8 mouse cellular contexts compared by ENCODE assay signal in genomic region chr10:79533126-79533911, GRCm38 (mm10). TPM values are rescaled to one million over a fixed set of nuclear protein-coding genes. Genes with fewer than 3 reads are reported as not detected.
DNase-seq lines count a peak whose midpoint lies in the region; ATAC-seq and TF ChIP-seq lines count a peak whose summit lies in the region.

Gene Plpp2, minus strand, starts transcription at chr10:79533796.

- peaks cover 14% of the 10 kb centered on the region for H3K27me3 ChIP-seq in heart, embryonic 13.5 days (replicated peaks)
- no peaks in the 10 kb centered on the region for H3K27me3 ChIP-seq in kidney, embryonic 16.5 days (ENCODE audit: insufficient read depth, low read length)
- no peaks in the 10 kb centered on the region for H3K27me3 ChIP-seq in liver, embryonic 14.5 days (ENCODE audit: control insufficient read depth, insufficient read depth, low read length)
- H3K27me3 ChIP-seq in stomach, embryonic 15.5 days (replicated peaks) = no peaks in the 10 kb centered on the region

- no peaks in the 10 kb centered on the region for H3K9me3 ChIP-seq in heart, embryonic 13.5 days
- H3K9me3 ChIP-seq in kidney, embryonic 16.5 days (ENCODE audit: low read length) = no peaks in the 10 kb centered on the region
- no peaks in the 10 kb centered on the region for H3K9me3 ChIP-seq in liver, embryonic 14.5 days (ENCODE audit: control insufficient read depth, low read length)
- H3K9me3 ChIP-seq in stomach, embryonic 15.5 days = no peaks in the 10 kb centered on the region

- TF ChIP-seq EP300 in liver, embryonic 14.5 days (IDR thresholded peaks at IDR 0.05; ENCODE audit: low read depth) = no peak

- peak; percentile 51; the same call in 1 of the 2 replicates for ATAC-seq in heart, embryonic 13.5 days (ENCODE audit: extremely low read depth, insufficient number of reproducible peaks, low FRiP score, low TSS enrichment)
- peak; percentile 88 for ATAC-seq in kidney, embryonic 16.5 days (ENCODE audit: low FRiP score, low TSS enrichment)
- peak; percentile 84 for ATAC-seq in liver, embryonic 14.5 days (ENCODE audit: insufficient read depth)
- ATAC-seq in stomach, embryonic 15.5 days (ENCODE audit: insufficient read depth, low FRiP score, low read depth) = peak; percentile 86

- H3K36me3 ChIP-seq in heart, embryonic 13.5 days = peaks cover 18% of the 10 kb centered on the region; the same call in 1 of the 2 replicates
- H3K36me3 ChIP-seq in kidney, embryonic 16.5 days (ENCODE audit: insufficient read depth, low read length) = peaks cover 3% of the 10 kb centered on the region; the same call in 1 of the 2 replicates
- H3K36me3 ChIP-seq in liver, embryonic 14.5 days (replicated peaks; ENCODE audit: control insufficient read depth, insufficient read depth, low read depth) = no peaks in the 10 kb centered on the region
- 0 out of 2 replicates have a peak, but pooled peaks cover 1% of the 10 kb centered on the region for H3K36me3 ChIP-seq in stomach, embryonic 15.5 days

- H3K4me2 ChIP-seq in heart, embryonic 13.5 days = peak within 1 kb of the TSS; percentile 99
- peak within 1 kb of the TSS; percentile 92 for H3K4me2 ChIP-seq in kidney, embryonic 16.5 days (replicated peaks; ENCODE audit: low read depth, low read length)
- H3K4me2 ChIP-seq in liver, embryonic 14.5 days (ENCODE audit: low read depth) = peak within 1 kb of the TSS; percentile 86
- peak within 1 kb of the TSS; percentile 94 for H3K4me2 ChIP-seq in stomach, embryonic 15.5 days

- WGBS in heart, embryonic 13.5 days = under 1% methylated on average over 52 of the region's 52 CpGs
- WGBS in kidney, embryonic 16.5 days = under 1% methylated on average over 50 of the region's 52 CpGs
- under 1% methylated on average over 52 of the region's 52 CpGs for WGBS in liver, embryonic 14.5 days (ENCODE audit: insufficient replicate concordance)
- under 1% methylated on average over 50 of the region's 52 CpGs for WGBS in stomach, embryonic 15.5 days

- no peaks in the 10 kb centered on the region for H3K4me1 ChIP-seq in embryonic fibroblast, embryonic 13.5 days (ENCODE audit: control insufficient read depth, insufficient read depth, low read length)
- H3K4me1 ChIP-seq in heart, embryonic 13.5 days = peaks cover 10% of the 10 kb centered on the region
- peaks cover 8% of the 10 kb centered on the region; the same call in 1 of the 2 replicates for H3K4me1 ChIP-seq in kidney, embryonic 16.5 days (ENCODE audit: insufficient read depth, low read length)
- peaks cover 0 to 4% of the 10 kb centered on the region in 2 experiments; a peak in 3 of 4 replicates for H3K4me1 ChIP-seq in liver, embryonic 14.5 days (replicated peaks; ENCODE audit: control insufficient read depth in 2 of 2, insufficient read depth in 2 of 2, low read length in 1 of 2)
- peaks cover 16% of the 10 kb centered on the region; the same call in 1 of the 2 replicates for H3K4me1 ChIP-seq in stomach, embryonic 15.5 days

- peak; percentile 67 for DNase-seq in CD4-positive helper T cell, adult 2 months (ENCODE audit: low read depth, low spot score)
- DNase-seq in brain, adult 2 months (ENCODE audit: low read depth, low spot score) = peak; percentile 72
- DNase-seq in liver, embryonic 14.5 days (ENCODE audit: low read depth in 3 of 3, low spot score in 3 of 3) = peak; percentile 50 to 56 (median 56)
- peak; percentile 54 for DNase-seq in naive thymus-derived CD4-positive, alpha-beta T cell, adult 2 months (ENCODE audit: low read depth)

- H3K27ac ChIP-seq in embryonic fibroblast, embryonic 13.5 days (ENCODE audit: insufficient read depth, low read length) = no peak within 1 kb of the TSS
- no peak within 1 kb of the TSS; the same call in 1 of the 2 replicates for H3K27ac ChIP-seq in heart, embryonic 13.5 days (replicated peaks)
- peak within 1 kb of the TSS; percentile 87 for H3K27ac ChIP-seq in kidney, embryonic 16.5 days (ENCODE audit: low read length)
- H3K27ac ChIP-seq in liver, embryonic 14.5 days = no peak within 1 kb of the TSS
- H3K27ac ChIP-seq in stomach, embryonic 15.5 days = peak within 1 kb of the TSS; percentile 89

- TF ChIP-seq CTCF in embryonic fibroblast, embryonic 13.5 days (IDR thresholded peaks at IDR 0.05; ENCODE audit: borderline replicate concordance, insufficient read depth, low read length) = peak; percentile 45; the same call in 1 of the 2 replicates
- TF ChIP-seq CTCF in liver, embryonic 14.5 days (IDR thresholded peaks at IDR 0.05; ENCODE audit: low read depth) = peak; percentile 81

- H3K9ac ChIP-seq in heart, embryonic 13.5 days = peak within 1 kb of the TSS; percentile 83
- H3K9ac ChIP-seq in kidney, embryonic 16.5 days (replicated peaks; ENCODE audit: low read length) = peak within 1 kb of the TSS; percentile 73
- H3K9ac ChIP-seq in liver, embryonic 14.5 days (replicated peaks) = peak within 1 kb of the TSS; percentile 62
- peak within 1 kb of the TSS; percentile 30; the same call in 1 of the 2 replicates for H3K9ac ChIP-seq in stomach, embryonic 15.5 days

- H3K4me3 ChIP-seq in embryonic fibroblast, embryonic 13.5 days (ENCODE audit: insufficient read depth, low read length) = peak within 1 kb of the TSS; percentile 52
- H3K4me3 ChIP-seq in heart, embryonic 13.5 days = peak within 1 kb of the TSS; percentile 72
- H3K4me3 ChIP-seq in kidney, embryonic 16.5 days (ENCODE audit: low read length) = peak within 1 kb of the TSS; percentile 66
- peak within 1 kb of the TSS; percentile 59 to 60 for H3K4me3 ChIP-seq in liver, embryonic 14.5 days (ENCODE audit: insufficient read depth in 1 of 2, low read depth in 2 of 2, low read length in 2 of 2)
- peak within 1 kb of the TSS; percentile 53 for H3K4me3 ChIP-seq in stomach, embryonic 15.5 days (replicated peaks)

- peak; percentile 60 for TF ChIP-seq POLR2A in embryonic fibroblast, embryonic 13.5 days (IDR thresholded peaks at IDR 0.05; ENCODE audit: low read depth, low read length)

RNA-seq across cellular contexts. Expression of gene Plpp2, which starts in this region (rescaled TPM):
- 23.5 and 39.4 TPM in 2 replicates for polyA plus RNA-seq in embryonic fibroblast, embryonic 13.5 days (2011; ENCODE audit: insufficient read length, low read depth, missing spikeins)
- polyA plus RNA-seq in heart, embryonic 13.5 days (2015; fragmentation: Nextera tagmentation; extraction: Ambion mirVana) = 10.9 and 13.1 TPM in 2 replicates
- 53.6 and 58.1 TPM in 2 replicates for polyA plus RNA-seq in kidney, embryonic 16.5 days (2015; fragmentation: Nextera tagmentation; extraction: Ambion mirVana)
- polyA plus RNA-seq in liver, embryonic 14.5 days (2012; rRNA removed) = 10.0 and 11.3 TPM in 2 replicates
- 19.0 and 20.7 TPM in 2 replicates for polyA plus RNA-seq in liver, embryonic 14.5 days (2014; fragmentation: Nextera tagmentation; extraction: Ambion mirVana)
- 69.7 and 70.6 TPM in 2 replicates for polyA plus RNA-seq in stomach, embryonic 15.5 days (2015; fragmentation: Nextera tagmentation; extraction: Ambion mirVana)

Comparison
In these comparisons a context has a peak if more than half of its experiments do, and no peak if none do; other contexts are left out.
1. H3K27ac ChIP-seq: peak in kidney, embryonic 16.5 days (single experiment) and stomach, embryonic 15.5 days (single experiment); none in embryonic fibroblast, embryonic 13.5 days (single experiment), heart, embryonic 13.5 days (single experiment) and liver, embryonic 14.5 days (single experiment).
2. H3K9ac ChIP-seq: peak in every context shown above with its lines; median percentile 83 in heart, embryonic 13.5 days; 73 in kidney, embryonic 16.5 days; 62 in liver, embryonic 14.5 days; 30 in stomach, embryonic 15.5 days.
3. Peak in every context shown above with its lines, with median percentiles within 50 percentile points of each other: DNase-seq, H3K4me3 ChIP-seq, ATAC-seq and H3K4me2 ChIP-seq.